Mouse (Mus musculus) heart, embryonic 11.5 days (tissue): ENCODE measurements at regions not wholly inside any gene's neighbourhood (a gene's known extent, or its start where the extent isn't known, plus 50 kb on each side); places are given as distances from the start of the nearest gene placed in this dataset.

ENCODE experiments used
- ATAC-seq: fragments of 200-750 bp; cut with Nextera tagmentation; replicated peaks from 2 replicates; pipeline ENCODE4 v1.8.0; 2017; ENCODE audit warnings: moderate library complexity; ENCODE audit not compliant: insufficient number of reproducible peaks, low FRiP score, low TSS enrichment
- H3K27ac ChIP-seq: fragments of 300-500 bp; sonication (generic); 2 replicates; pipeline ENCODE4 v1.5.1; 2014; ENCODE audit warnings: mild to moderate bottlenecking, low read depth, low read length
- H3K27me3 ChIP-seq: fragments of 300-500 bp; sonication (generic); 2 replicates; pipeline ENCODE4 v1.6.1; 2014; ENCODE audit warnings: mild to moderate bottlenecking, low read length, mixed read lengths; ENCODE audit not compliant: control insufficient read depth, insufficient read depth
- H3K36me3 ChIP-seq: fragments of 300-500 bp; sonication (generic); 2 replicates; pipeline ENCODE4 v1.6.1; 2014; ENCODE audit warnings: mild to moderate bottlenecking, low read length, moderate library complexity, mixed read lengths; ENCODE audit not compliant: control insufficient read depth, insufficient read depth
- H3K4me1 ChIP-seq: fragments of 300-500 bp; sonication (generic); 2 replicates; pipeline ENCODE4 v1.6.1; 2014; ENCODE audit warnings: low read length; ENCODE audit not compliant: control insufficient read depth, insufficient read depth
- H3K4me2 ChIP-seq: fragments of 300-500 bp; sonication (generic); 2 replicates; pipeline ENCODE4 v1.6.1; 2014; ENCODE audit warnings: mild to moderate bottlenecking, moderate library complexity
- H3K4me3 ChIP-seq: fragments of 300-500 bp; sonication (generic); 2 replicates; pipeline ENCODE4 v1.5.1; 2014; ENCODE audit warnings: low read depth, low read length
- H3K9ac ChIP-seq: fragments of 300-500 bp; sonication (generic); 2 replicates; pipeline ENCODE4 v1.6.1; 2014; ENCODE audit warnings: mild to moderate bottlenecking, low read depth, low read length, moderate library complexity
- H3K9me3 ChIP-seq: fragments of 300-500 bp; sonication (generic); replicated peaks from 2 replicates; pipeline ENCODE4 v1.6.1; 2016; ENCODE audit warnings: low read length; ENCODE audit not compliant: control insufficient read depth
- WGBS: fragments of 180-500 bp; shearing (Covaris S2); extraction: QIAGEN DNeasy Blood & Tissue Kit; methylation state at CpG from one replicate; pipeline ENCODE4 v1.1.7; 2014; ENCODE audit not compliant: insufficient replicate concordance; 5-methylcytosine and 5-hydroxymethylcytosine counted together

DNA sequence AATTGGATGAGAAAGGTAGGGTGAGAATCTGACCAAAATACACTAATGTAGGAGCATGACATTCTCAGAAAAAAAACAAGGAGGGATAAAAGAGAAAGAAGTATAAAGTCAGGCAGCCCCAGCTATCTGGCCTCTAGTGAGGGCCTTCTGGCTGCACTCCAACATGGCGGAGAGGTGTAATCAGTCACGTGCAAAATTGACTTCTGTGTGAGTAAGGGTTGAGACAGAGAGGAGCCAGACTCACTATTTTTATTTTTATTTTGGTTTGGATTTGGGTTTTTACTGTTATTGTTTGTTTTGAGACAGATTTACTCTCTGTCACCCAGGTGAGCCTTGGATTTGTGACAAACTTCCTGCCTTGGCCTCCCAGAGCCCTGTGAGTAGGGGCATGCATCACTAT is 174.0 kb upstream of the Tars start:
- WGBS, result 80% methylated on average over 2 of the region's 2 CpGs
- H3K9ac ChIP-seq, result no peak overlapping the region
- no peak for ATAC-seq
- no peak overlapping the region for H3K27ac ChIP-seq
- no peaks in the 10 kb centered on the region for H3K27me3 ChIP-seq
- H3K9me3 ChIP-seq, result no peaks in the 10 kb centered on the region
- H3K4me3 ChIP-seq, result no peak overlapping the region
- H3K4me1 ChIP-seq, result 0 out of 2 replicates have a peak, but pooled peaks cover 3% of the 10 kb centered on the region
- H3K4me2 ChIP-seq, result no peak overlapping the region
- no peaks in the 10 kb centered on the region for H3K36me3 ChIP-seq

GRCm38 (mm10) chr15:11572063-11572462 is 172.6 kb upstream of the Tars start:
- Histone ChIP-seq H3K4me2 (no peak overlapping the region), H3K27ac (no peak overlapping the region), H3K4me1 (0 out of 2 replicates have a peak, but pooled peaks cover 3% of the 10 kb centered on the region), H3K9ac (no peak overlapping the region), H3K9me3 (no peaks in the 10 kb centered on the region), H3K4me3 (no peak overlapping the region), H3K36me3 (no peaks in the 10 kb centered on the region), H3K27me3 (no peaks in the 10 kb centered on the region)
- no peak for ATAC-seq
- WGBS, result 85% methylated on average over 4 of the region's 4 CpGs

GRCm38 (mm10) chr15:11565503-11566031 is 166.1 kb upstream of the Tars start:
- Histone ChIP-seq H3K9me3 (no peaks in the 10 kb centered on the region), H3K27me3 (no peaks in the 10 kb centered on the region), H3K4me1 (0 out of 2 replicates have a peak, but pooled peaks cover 5% of the 10 kb centered on the region), H3K9ac (peak overlapping the region; percentile 36; the same call in 1 of the 2 replicates), H3K36me3 (no peaks in the 10 kb centered on the region), H3K4me3 (no peak overlapping the region), H3K4me2 (peak overlapping the region; percentile 43), H3K27ac (peak overlapping the region; percentile 17; the same call in 1 of the 2 replicates)
- ATAC-seq, result no peak
- WGBS, result 28% methylated on average over 10 of the region's 10 CpGs

GRCm38 (mm10) chr15:11552568-11552967 is 153.1 kb upstream of the Tars start:
- H3K4me1 ChIP-seq, result no peaks in the 10 kb centered on the region
- no peak for ATAC-seq
- WGBS, result 69% methylated on average over 2 of the region's 2 CpGs
- H3K27ac ChIP-seq, result no peak overlapping the region
- no peak overlapping the region for H3K4me2 ChIP-seq
- no peaks in the 10 kb centered on the region for H3K27me3 ChIP-seq
- no peak overlapping the region for H3K9ac ChIP-seq
- no peaks in the 10 kb centered on the region for H3K9me3 ChIP-seq
- no peak overlapping the region for H3K4me3 ChIP-seq
- H3K36me3 ChIP-seq, result no peaks in the 10 kb centered on the region

- Histone ChIP-seq H3K27ac (no peak overlapping the region), H3K9ac (no peak overlapping the region), H3K27me3 (no peaks in the 10 kb centered on the region), H3K4me1 (no peaks in the 10 kb centered on the region), H3K4me2 (no peak overlapping the region), H3K36me3 (no peaks in the 10 kb centered on the region), H3K9me3 (no peaks in the 10 kb centered on the region), H3K4me3 (no peak overlapping the region)
- ATAC-seq, result no peak
- whole genome bisulfite sequencing, result 75% methylated on average over 1 of the region's 1 CpGs
Measured at GRCm38 (mm10) chr15:11552110-11552509, 152.6 kb upstream of the Tars start.

- H3K4me1 ChIP-seq, result no peaks in the 10 kb centered on the region
- no peaks in the 10 kb centered on the region for H3K36me3 ChIP-seq
- H3K27me3 ChIP-seq, result no peaks in the 10 kb centered on the region
- no peak overlapping the region for H3K4me3 ChIP-seq
- H3K4me2 ChIP-seq, result no peak overlapping the region
- WGBS, result 67% methylated on average over 3 of the region's 3 CpGs
- H3K9ac ChIP-seq, result no peak overlapping the region
- no peak overlapping the region for H3K27ac ChIP-seq
- ATAC-seq, result no peak
- no peaks in the 10 kb centered on the region for H3K9me3 ChIP-seq
Measured at GRCm38 (mm10) chr15:11539485-11539884, 140.0 kb upstream of the Tars start.

GRCm38 (mm10) chr15:11536076-11536620 is 136.7 kb upstream of the Tars start:
- H3K36me3 ChIP-seq, result no peaks in the 10 kb centered on the region
- H3K4me3 ChIP-seq, result no peak overlapping the region
- no peaks in the 10 kb centered on the region for H3K27me3 ChIP-seq
- no peak overlapping the region for H3K9ac ChIP-seq
- no peaks in the 10 kb centered on the region; the same call in 1 of the 2 replicates for H3K4me1 ChIP-seq
- 71% methylated on average over 7 of the region's 7 CpGs for WGBS
- ATAC-seq, result no peak
- no peak overlapping the region for H3K27ac ChIP-seq
- H3K9me3 ChIP-seq, result no peaks in the 10 kb centered on the region
- H3K4me2 ChIP-seq, result no peak overlapping the region

GRCm38 (mm10) chr15:11534404-11535251 is 135.2 kb upstream of the Tars start:
- H3K27me3 ChIP-seq, result no peaks in the 10 kb centered on the region
- H3K9me3 ChIP-seq, result no peaks in the 10 kb centered on the region
- no peak overlapping the region for H3K4me2 ChIP-seq
- no peak overlapping the region for H3K4me3 ChIP-seq
- no peak overlapping the region for H3K9ac ChIP-seq
- H3K27ac ChIP-seq, result no peak overlapping the region
- H3K36me3 ChIP-seq, result no peaks in the 10 kb centered on the region
- ATAC-seq, result no peak
- 82% methylated on average over 12 of the region's 12 CpGs for WGBS
- no peaks in the 10 kb centered on the region; the same call in 1 of the 2 replicates for H3K4me1 ChIP-seq
